Mouse (Mus musculus): ENCODE measurements at regions not wholly inside any gene's neighbourhood (a gene's known extent, or its start where the extent isn't known, plus 50 kb on each side); places are given as distances from the start of the nearest gene placed in this dataset.

DNA sequence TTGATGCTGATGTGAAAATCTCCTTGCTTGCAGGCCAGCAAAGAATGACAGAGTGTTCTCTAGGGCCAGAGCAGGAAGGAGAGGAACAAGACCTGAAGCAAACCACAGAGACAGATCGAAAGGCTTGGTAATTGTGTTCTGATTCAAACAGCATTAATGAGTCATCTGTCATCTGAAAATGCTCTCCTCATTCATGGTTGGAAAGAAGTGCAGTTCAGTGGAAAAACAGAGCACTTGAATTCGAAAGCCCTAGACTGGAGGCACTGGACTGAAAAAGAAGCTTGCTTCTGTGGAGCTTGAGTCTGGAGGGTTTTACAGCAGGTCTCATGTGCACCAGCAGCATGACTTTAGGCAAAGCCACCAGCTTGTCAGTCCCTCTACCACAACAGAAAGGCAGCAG, 374.3 kb upstream of the B430305J03Rik start:
- no peaks in the 10 kb centered on the region for H3K4me1 ChIP-seq (ENCODE audit: control insufficient read depth, insufficient read depth, insufficient read length)
- H3K27me3 ChIP-seq (ENCODE audit: control insufficient read depth, insufficient read depth, low read length), result no peaks in the 10 kb centered on the region
- H3K4me3 ChIP-seq (ENCODE audit: extremely low read depth, insufficient read depth, insufficient read length), result no peak overlapping the region
- H3K36me3 ChIP-seq (ENCODE audit: control insufficient read depth, insufficient read depth, low read length), result no peaks in the 10 kb centered on the region
- DNase-seq (ENCODE audit: low read depth in 1 of 2, low spot score in 2 of 2), result no peak
- no peak overlapping the region for H3K27ac ChIP-seq (ENCODE audit: insufficient read depth, low read length)
- 68% methylated on average over 2 of the region's 2 CpGs for WGBS
- TF ChIP-seq CTCF (IDR thresholded peaks at IDR 0.05; ENCODE audit: extremely low read depth, insufficient read depth, insufficient read length, insufficient replicate concordance) (no peak), POLR2A (IDR thresholded peaks at IDR 0.05; ENCODE audit: low read depth, low read length) (no peak)

DNA sequence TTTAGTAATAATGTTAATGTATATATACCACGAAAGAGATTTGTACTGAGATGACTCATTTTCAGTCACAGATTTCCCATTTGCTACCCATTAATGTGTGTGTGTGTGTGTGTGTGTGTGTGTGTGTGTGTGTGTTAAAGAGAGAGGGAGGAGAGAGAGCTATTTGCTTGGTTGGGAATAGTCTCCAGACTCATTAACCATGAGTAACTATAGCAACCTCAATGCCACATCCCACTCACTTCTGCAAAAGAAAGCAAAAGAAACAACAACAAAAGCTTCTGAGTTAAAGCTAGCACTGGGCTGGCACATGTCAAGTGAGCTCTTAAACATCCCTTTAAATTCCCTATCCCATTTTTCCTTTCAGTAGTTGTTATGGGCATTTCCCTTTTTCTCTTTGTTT, 372.8 kb upstream of the B430305J03Rik start:
- WGBS, result 78% methylated on average over 1 of the region's 1 CpGs
- TF ChIP-seq POLR2A (IDR thresholded peaks at IDR 0.05; ENCODE audit: low read depth, low read length) (no peak), CTCF (IDR thresholded peaks at IDR 0.05; ENCODE audit: extremely low read depth, insufficient read depth, insufficient read length, insufficient replicate concordance) (no peak)
- no peaks in the 10 kb centered on the region for H3K4me1 ChIP-seq (ENCODE audit: control insufficient read depth, insufficient read depth, insufficient read length)
- DNase-seq (ENCODE audit: low read depth in 1 of 2, low spot score in 2 of 2), result no peak
- no peak overlapping the region for H3K27ac ChIP-seq (ENCODE audit: insufficient read depth, low read length)
- no peaks in the 10 kb centered on the region for H3K27me3 ChIP-seq (ENCODE audit: control insufficient read depth, insufficient read depth, low read length)
- no peaks in the 10 kb centered on the region for H3K36me3 ChIP-seq (ENCODE audit: control insufficient read depth, insufficient read depth, low read length)
- no peak overlapping the region for H3K4me3 ChIP-seq (ENCODE audit: extremely low read depth, insufficient read depth, insufficient read length)

DNA sequence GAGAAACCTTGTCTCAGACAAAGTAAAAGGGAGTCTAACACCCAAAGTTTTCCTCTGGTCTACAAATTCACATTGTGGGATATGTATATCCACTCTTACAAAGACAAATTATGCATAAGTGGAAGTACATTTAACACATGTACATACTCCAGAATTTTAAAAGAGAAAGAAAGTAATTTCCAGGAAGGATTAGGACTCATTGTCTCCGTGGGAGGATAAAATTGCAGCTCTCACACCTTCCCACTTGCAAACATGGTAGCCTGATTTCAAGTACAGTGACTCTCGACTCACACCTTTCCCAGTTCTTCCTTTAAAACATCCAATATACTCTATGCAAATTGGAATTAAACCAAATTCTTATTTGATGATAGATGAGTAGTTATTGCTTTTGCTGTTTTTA, 351.0 kb upstream of the B430305J03Rik start:
- DNase-seq (ENCODE audit: low read depth in 1 of 2, low spot score in 2 of 2), result no peak
- no peaks in the 10 kb centered on the region for H3K27me3 ChIP-seq (ENCODE audit: control insufficient read depth, insufficient read depth, low read length)
- no peaks in the 10 kb centered on the region for H3K4me1 ChIP-seq (ENCODE audit: control insufficient read depth, insufficient read depth, insufficient read length)
- H3K36me3 ChIP-seq (ENCODE audit: control insufficient read depth, insufficient read depth, low read length), result no peaks in the 10 kb centered on the region
- no peak overlapping the region for H3K27ac ChIP-seq (ENCODE audit: insufficient read depth, low read length)
- WGBS, result 79% methylated on average over 2 of the region's 2 CpGs
- no peak overlapping the region for H3K4me3 ChIP-seq (ENCODE audit: extremely low read depth, insufficient read depth, insufficient read length)
- TF ChIP-seq CTCF (IDR thresholded peaks at IDR 0.05; ENCODE audit: extremely low read depth, insufficient read depth, insufficient read length, insufficient replicate concordance) (no peak), POLR2A (IDR thresholded peaks at IDR 0.05; ENCODE audit: low read depth, low read length) (no peak)

DNA sequence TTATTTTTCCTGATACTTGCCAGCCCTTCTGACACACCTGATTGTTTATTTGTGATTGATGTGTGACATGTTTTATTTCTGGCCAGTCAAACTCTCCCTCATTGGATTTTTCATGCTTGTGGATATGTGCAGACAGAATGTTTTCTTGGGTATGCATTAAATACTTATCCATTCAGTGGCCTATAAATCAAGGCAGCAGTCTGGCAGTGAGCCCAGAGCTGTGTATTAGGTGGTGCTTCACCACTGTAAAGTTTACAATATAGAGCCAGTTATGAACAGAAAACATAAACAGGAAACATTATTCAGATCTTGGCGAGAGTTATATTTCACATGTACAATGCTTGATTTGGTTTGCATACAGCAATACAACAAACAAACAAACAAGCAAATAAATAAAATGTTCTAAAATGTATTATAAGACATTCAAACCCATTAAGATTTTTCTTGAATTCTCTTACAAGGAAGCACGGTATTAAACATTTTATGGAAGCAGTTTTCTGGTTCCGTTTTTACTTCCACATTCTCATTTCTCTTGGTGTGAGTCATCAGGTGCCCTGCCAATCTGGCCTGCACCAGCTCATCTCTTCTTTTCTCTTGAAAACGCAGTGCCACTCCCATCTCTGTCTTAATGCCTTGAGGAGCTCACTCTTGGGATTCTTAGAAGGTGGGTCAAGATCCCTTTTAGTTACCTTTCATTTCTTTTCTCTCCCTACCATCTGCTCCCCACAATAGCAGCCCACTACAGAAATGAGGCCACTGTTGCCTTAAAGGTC, 322.4 kb upstream of the B430305J03Rik start:
- no peak for DNase-seq (ENCODE audit: low read depth in 1 of 2, low spot score in 2 of 2)
- no peaks in the 10 kb centered on the region for H3K27me3 ChIP-seq (ENCODE audit: control insufficient read depth, insufficient read depth, low read length)
- TF ChIP-seq POLR2A (IDR thresholded peaks at IDR 0.05; ENCODE audit: low read depth, low read length), result no peak
- TF ChIP-seq CTCF (IDR thresholded peaks at IDR 0.05; ENCODE audit: extremely low read depth, insufficient read depth, insufficient read length, insufficient replicate concordance), result no peak
- H3K4me3 ChIP-seq (ENCODE audit: extremely low read depth, insufficient read depth, insufficient read length), result no peak overlapping the region
- WGBS, result 71% methylated on average over 4 of the region's 4 CpGs
- H3K36me3 ChIP-seq (ENCODE audit: control insufficient read depth, insufficient read depth, low read length), result no peaks in the 10 kb centered on the region
- no peak overlapping the region for H3K27ac ChIP-seq (ENCODE audit: insufficient read depth, low read length)
- no peaks in the 10 kb centered on the region for H3K4me1 ChIP-seq (ENCODE audit: control insufficient read depth, insufficient read depth, insufficient read length)

DNA sequence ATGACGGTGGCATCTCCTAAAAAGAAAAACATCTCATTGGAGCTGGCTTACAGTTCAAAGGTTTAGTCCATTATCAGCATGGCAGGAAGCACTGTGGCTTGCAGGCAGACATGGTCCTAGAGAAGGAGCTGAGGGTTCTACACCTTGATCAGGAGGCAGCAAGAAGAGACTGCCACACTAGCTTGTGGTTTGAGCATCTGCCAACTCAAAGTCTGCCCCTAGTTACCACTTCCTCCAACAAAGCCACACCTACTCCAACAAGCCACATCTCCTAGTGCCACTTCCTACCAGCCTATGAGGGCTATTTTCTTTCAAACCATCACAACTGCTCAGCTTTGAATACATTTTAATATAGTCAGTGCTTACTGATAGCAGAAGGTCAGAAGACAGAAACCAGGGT, 305.1 kb upstream of the B430305J03Rik start:
- Histone ChIP-seq H3K4me1 (ENCODE audit: control insufficient read depth, insufficient read depth, insufficient read length) (no peaks in the 10 kb centered on the region), H3K36me3 (ENCODE audit: control insufficient read depth, insufficient read depth, low read length) (no peaks in the 10 kb centered on the region), H3K27ac (ENCODE audit: insufficient read depth, low read length) (no peak overlapping the region), H3K27me3 (ENCODE audit: control insufficient read depth, insufficient read depth, low read length) (no peaks in the 10 kb centered on the region), H3K4me3 (ENCODE audit: extremely low read depth, insufficient read depth, insufficient read length) (no peak overlapping the region)
- DNase-seq (ENCODE audit: low read depth in 1 of 2, low spot score in 2 of 2), result peak in 1 of 2 experiments; percentile 4
- 79% methylated on average over 1 of the region's 1 CpGs for WGBS
- no peak for TF ChIP-seq POLR2A (IDR thresholded peaks at IDR 0.05; ENCODE audit: low read depth, low read length)
- TF ChIP-seq CTCF (IDR thresholded peaks at IDR 0.05; ENCODE audit: extremely low read depth, insufficient read depth, insufficient read length, insufficient replicate concordance), result no peak

DNA sequence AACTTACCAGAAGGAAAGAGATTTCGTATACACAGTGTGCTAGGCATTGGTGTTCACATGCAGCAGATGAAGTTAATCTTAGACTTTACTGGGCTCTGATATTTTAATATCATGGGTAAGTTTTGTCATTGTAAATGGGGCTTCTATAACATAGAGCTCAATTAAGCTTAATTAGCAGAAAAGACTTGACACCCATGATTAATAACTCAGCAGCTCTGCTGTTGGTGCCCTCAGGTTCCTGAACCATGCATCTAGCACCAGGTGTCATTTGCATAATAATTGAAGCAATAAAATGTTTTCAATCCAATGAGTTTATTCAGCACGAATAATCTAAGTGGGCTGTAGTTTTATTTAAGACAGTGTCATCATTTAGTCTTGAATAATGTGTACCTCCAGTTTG, 290.4 kb upstream of the B430305J03Rik start:
- H3K27me3 ChIP-seq (ENCODE audit: control insufficient read depth, insufficient read depth, low read length), result no peaks in the 10 kb centered on the region
- H3K36me3 ChIP-seq (ENCODE audit: control insufficient read depth, insufficient read depth, low read length), result no peaks in the 10 kb centered on the region
- TF ChIP-seq CTCF (IDR thresholded peaks at IDR 0.05; ENCODE audit: extremely low read depth, insufficient read depth, insufficient read length, insufficient replicate concordance) (no peak), POLR2A (IDR thresholded peaks at IDR 0.05; ENCODE audit: low read depth, low read length) (no peak)
- no peak for DNase-seq (ENCODE audit: low read depth in 1 of 2, low spot score in 2 of 2)
- H3K4me1 ChIP-seq (ENCODE audit: control insufficient read depth, insufficient read depth, insufficient read length), result peaks cover 1% of the 10 kb centered on the region; the same call in 1 of the 2 replicates
- WGBS, result 83% methylated on average over 2 of the region's 2 CpGs
- H3K27ac ChIP-seq (ENCODE audit: insufficient read depth, low read length), result no peak overlapping the region
- no peak overlapping the region for H3K4me3 ChIP-seq (ENCODE audit: extremely low read depth, insufficient read depth, insufficient read length)

DNA sequence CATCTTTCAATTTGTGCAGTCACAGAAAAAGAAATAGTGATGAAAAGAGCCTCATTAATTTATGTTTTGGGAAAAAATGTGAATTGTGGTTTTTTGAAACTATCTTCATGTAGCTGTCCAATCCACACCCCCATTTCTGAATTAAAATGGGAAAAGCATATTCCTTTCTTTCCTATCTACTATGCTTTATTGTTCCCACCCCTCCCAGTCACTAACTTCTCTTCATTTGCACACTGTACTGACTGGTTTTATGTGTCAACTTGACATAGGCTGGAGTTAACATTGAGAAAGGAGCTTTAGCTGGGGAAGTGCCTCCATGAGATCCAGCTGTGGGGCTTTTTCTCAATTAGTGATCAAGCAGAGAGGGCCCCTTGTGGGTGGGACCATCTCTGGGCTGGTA, 262.8 kb upstream of the B430305J03Rik start:
- DNase-seq (ENCODE audit: low read depth in 1 of 2, low spot score in 2 of 2), result no peak
- Histone ChIP-seq H3K36me3 (ENCODE audit: control insufficient read depth, insufficient read depth, low read length) (no peaks in the 10 kb centered on the region), H3K27me3 (ENCODE audit: control insufficient read depth, insufficient read depth, low read length) (no peaks in the 10 kb centered on the region), H3K27ac (ENCODE audit: insufficient read depth, low read length) (no peak overlapping the region), H3K4me3 (ENCODE audit: extremely low read depth, insufficient read depth, insufficient read length) (no peak overlapping the region), H3K4me1 (ENCODE audit: control insufficient read depth, insufficient read depth, insufficient read length) (no peaks in the 10 kb centered on the region)
- no peak for TF ChIP-seq POLR2A (IDR thresholded peaks at IDR 0.05; ENCODE audit: low read depth, low read length)
- TF ChIP-seq CTCF (IDR thresholded peaks at IDR 0.05; ENCODE audit: extremely low read depth, insufficient read depth, insufficient read length, insufficient replicate concordance), result no peak

Measured in spleen, adult 2 months (tissue).